Mouse (Mus musculus): ENCODE measurements around the gene Tubd1. TPM values are rescaled to one million over a fixed set of nuclear protein-coding genes. Genes with fewer than 3 reads are reported as not detected.

The Tubd1 gene
- polyA plus RNA-seq, 1 experiment from 2014 or later, result 11.1 TPM

DNA sequence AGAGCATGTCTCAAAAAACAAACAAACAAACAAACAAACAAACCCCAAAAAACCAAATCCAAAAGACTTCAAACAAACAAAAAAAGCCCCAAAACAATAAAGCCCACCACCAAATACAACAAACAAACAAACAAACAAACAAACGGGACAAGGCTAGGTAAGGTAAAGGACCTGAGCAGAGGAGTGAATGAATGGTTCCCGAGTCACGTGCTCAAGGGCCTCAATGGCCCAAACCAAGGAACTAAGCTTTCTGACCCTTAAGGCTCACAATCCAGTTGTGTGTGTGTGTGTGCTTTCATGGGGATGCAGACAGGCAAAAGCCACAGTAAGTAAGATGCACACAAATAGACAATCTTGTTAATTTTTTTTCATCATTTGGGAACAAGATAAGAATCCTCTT lies 59.5 kb downstream of the Tubd1 start:
- ATAC-seq (ENCODE audit: insufficient number of reproducible peaks, low FRiP score), result no peak
- WGBS, result 88% methylated on average over 3 of the region's 3 CpGs
- no peaks in the 10 kb centered on the region; the same call in 1 of the 2 replicates for H3K9me3 ChIP-seq (replicated peaks)
- no peaks in the 10 kb centered on the region for H3K27me3 ChIP-seq (replicated peaks)
- H3K4me3 ChIP-seq, result no peak overlapping the region
- no peaks in the 10 kb centered on the region for H3K4me1 ChIP-seq (replicated peaks)
- H3K4me2 ChIP-seq, result no peak overlapping the region
- no peak overlapping the region for H3K27ac ChIP-seq (ENCODE audit: poor library complexity, severe bottlenecking)
- H3K36me3 ChIP-seq, result peaks cover 13% of the 10 kb centered on the region
- no peak overlapping the region for H3K9ac ChIP-seq

- no peak for ATAC-seq (ENCODE audit: insufficient number of reproducible peaks, low FRiP score)
- Histone ChIP-seq H3K36me3 (peaks cover 14% of the 10 kb centered on the region), H3K9ac (no peak overlapping the region), H3K27me3 (replicated peaks) (no peaks in the 10 kb centered on the region), H3K9me3 (replicated peaks) (no peaks in the 10 kb centered on the region; the same call in 1 of the 2 replicates), H3K4me1 (replicated peaks) (no peaks in the 10 kb centered on the region), H3K27ac (ENCODE audit: poor library complexity, severe bottlenecking) (no peak overlapping the region), H3K4me3 (no peak overlapping the region), H3K4me2 (no peak overlapping the region)
- 85% methylated on average over 5 of the region's 5 CpGs for WGBS
These were observed 60.1 kb downstream of the Tubd1 start for GRCm38 (mm10) chr11:86604732-86605520.

DNA sequence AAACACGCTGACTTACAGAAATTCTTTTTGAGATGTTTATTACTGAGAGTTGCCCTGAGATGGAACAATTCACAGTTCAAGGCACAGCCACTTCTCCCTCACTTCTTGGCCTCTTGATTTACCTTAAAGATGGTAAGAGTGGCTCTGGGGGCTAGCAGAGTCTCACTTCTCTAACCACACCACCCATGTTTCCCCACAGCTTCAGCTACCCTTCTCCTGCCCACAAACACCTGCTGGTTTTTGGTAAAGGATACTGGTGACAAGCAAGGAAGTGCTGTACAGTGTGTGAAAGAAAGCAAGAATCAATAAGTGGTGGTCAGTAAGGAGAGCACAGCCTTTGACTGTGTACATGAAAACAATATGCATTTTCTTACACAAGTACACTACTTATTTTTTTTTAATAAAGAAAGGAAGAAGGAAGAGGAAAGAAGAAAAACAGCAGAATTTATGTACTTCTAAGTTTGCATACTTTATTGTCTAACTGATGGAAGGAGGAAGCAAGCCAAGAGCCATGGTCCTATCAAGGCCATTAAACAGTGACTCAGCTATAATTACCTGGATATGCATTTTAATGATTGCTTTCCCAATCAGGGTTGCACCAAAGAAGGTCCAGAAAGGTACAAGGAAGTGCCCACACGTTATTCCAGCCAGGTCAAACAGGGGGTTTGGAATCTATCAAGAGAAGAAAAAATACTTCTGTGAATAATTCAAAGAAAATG lies 62.0 kb downstream of the Tubd1 start:
- Histone ChIP-seq H3K36me3 (peaks cover 20% of the 10 kb centered on the region), H3K9ac (no peak overlapping the region), H3K4me1 (replicated peaks) (no peaks in the 10 kb centered on the region), H3K4me2 (no peak overlapping the region), H3K9me3 (replicated peaks) (no peaks in the 10 kb centered on the region; the same call in 1 of the 2 replicates), H3K27ac (ENCODE audit: poor library complexity, severe bottlenecking) (no peak overlapping the region), H3K27me3 (replicated peaks) (no peaks in the 10 kb centered on the region), H3K4me3 (no peak overlapping the region)
- WGBS, result 88% methylated on average over 2 of the region's 2 CpGs
- no peak for ATAC-seq (ENCODE audit: insufficient number of reproducible peaks, low FRiP score)

- Histone ChIP-seq H3K4me2 (no peak overlapping the region), H3K27ac (ENCODE audit: poor library complexity, severe bottlenecking) (no peak overlapping the region), H3K27me3 (replicated peaks) (no peaks in the 10 kb centered on the region), H3K9me3 (replicated peaks) (no peaks in the 10 kb centered on the region; the same call in 1 of the 2 replicates), H3K36me3 (peaks cover 20% of the 10 kb centered on the region), H3K4me3 (no peak overlapping the region), H3K9ac (no peak overlapping the region), H3K4me1 (replicated peaks) (no peaks in the 10 kb centered on the region)
- WGBS, result 86% methylated on average over 2 of the region's 2 CpGs
- ATAC-seq (ENCODE audit: insufficient number of reproducible peaks, low FRiP score), result no peak
These were observed 63.1 kb downstream of the Tubd1 start for GRCm38 (mm10) chr11:86607808-86608350.

DNA sequence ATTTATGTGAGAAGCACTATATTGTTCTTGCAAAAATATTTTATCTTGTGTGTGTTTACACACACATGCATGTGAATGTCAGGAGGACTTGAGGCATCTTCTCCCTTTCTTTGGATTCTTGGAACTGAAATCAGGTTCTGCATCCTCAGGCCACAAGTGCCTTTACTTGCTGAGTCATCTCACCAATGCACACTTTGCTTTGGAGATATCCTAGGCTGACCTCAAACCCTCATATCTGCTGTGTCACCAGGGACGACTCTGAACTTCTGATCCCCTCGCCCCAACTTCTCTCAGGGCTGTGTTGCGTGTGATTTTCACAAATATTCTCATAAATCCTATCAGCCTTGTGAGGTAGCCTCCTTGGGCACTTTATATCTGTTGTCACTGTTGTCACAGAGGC lies 65.4 kb downstream of the Tubd1 start:
- Histone ChIP-seq H3K4me1 (replicated peaks) (no peaks in the 10 kb centered on the region), H3K9me3 (replicated peaks) (no peaks in the 10 kb centered on the region; the same call in 1 of the 2 replicates), H3K36me3 (peaks cover 20% of the 10 kb centered on the region), H3K27ac (ENCODE audit: poor library complexity, severe bottlenecking) (no peak overlapping the region), H3K27me3 (replicated peaks) (no peaks in the 10 kb centered on the region), H3K4me2 (no peak overlapping the region), H3K9ac (no peak overlapping the region), H3K4me3 (no peak overlapping the region)
- WGBS, result 68% methylated on average over 3 of the region's 3 CpGs
- peak; percentile 83; the same call in 1 of the 2 replicates for ATAC-seq (ENCODE audit: insufficient number of reproducible peaks, low FRiP score)

- no peak overlapping the region for H3K9ac ChIP-seq
- peaks cover 9% of the 10 kb centered on the region; the same call in 1 of the 2 replicates for H3K36me3 ChIP-seq
- no peak overlapping the region for H3K4me2 ChIP-seq
- H3K27me3 ChIP-seq (replicated peaks), result no peaks in the 10 kb centered on the region
- ATAC-seq (ENCODE audit: insufficient number of reproducible peaks, low FRiP score), result no peak
- no peak overlapping the region for H3K27ac ChIP-seq (ENCODE audit: poor library complexity, severe bottlenecking)
- WGBS, result 91% methylated on average over 1 of the region's 1 CpGs
- H3K4me1 ChIP-seq (replicated peaks), result no peaks in the 10 kb centered on the region
- H3K4me3 ChIP-seq, result no peak overlapping the region
- H3K9me3 ChIP-seq (replicated peaks), result no peaks in the 10 kb centered on the region
These were observed 67.2 kb downstream of the Tubd1 start for GRCm38 (mm10) chr11:86611991-86612390.

DNA sequence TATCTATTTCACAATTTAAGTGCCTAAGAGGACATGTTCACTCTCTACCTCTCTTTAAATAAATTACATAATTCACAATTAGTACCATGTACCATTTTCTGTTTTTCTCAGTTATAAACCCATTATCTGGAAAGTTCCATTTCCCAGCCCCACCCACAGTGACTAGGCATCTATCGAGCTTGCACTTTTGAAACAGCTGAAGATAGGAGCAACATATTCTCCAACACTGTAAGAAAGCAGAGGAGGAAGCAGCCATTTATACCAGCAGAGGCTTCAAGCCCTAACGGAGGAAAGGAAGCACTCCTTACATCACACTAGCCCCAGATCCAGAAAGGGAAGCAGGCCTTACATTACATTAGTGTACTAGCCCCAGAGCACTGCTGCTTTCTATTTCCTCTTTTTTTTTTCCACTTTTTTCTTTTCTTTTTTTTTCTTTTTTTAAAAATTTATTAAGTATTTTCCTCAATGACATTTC lies 69.3 kb downstream of the Tubd1 start:
- H3K4me3 ChIP-seq, result no peak overlapping the region
- ATAC-seq (ENCODE audit: insufficient number of reproducible peaks, low FRiP score), result peak; percentile 84
- no peaks in the 10 kb centered on the region for H3K4me1 ChIP-seq (replicated peaks)
- H3K9ac ChIP-seq, result no peak overlapping the region
- no peaks in the 10 kb centered on the region for H3K27me3 ChIP-seq (replicated peaks)
- H3K4me2 ChIP-seq, result no peak overlapping the region
- H3K9me3 ChIP-seq (replicated peaks), result no peaks in the 10 kb centered on the region
- WGBS, result 39% methylated on average over 2 of the region's 2 CpGs
- 0 out of 2 replicates have a peak overlapping the region, but pooled peaks have one; percentile 64 for H3K27ac ChIP-seq (ENCODE audit: poor library complexity, severe bottlenecking)
- H3K36me3 ChIP-seq, result peaks cover 6% of the 10 kb centered on the region; the same call in 1 of the 2 replicates

DNA sequence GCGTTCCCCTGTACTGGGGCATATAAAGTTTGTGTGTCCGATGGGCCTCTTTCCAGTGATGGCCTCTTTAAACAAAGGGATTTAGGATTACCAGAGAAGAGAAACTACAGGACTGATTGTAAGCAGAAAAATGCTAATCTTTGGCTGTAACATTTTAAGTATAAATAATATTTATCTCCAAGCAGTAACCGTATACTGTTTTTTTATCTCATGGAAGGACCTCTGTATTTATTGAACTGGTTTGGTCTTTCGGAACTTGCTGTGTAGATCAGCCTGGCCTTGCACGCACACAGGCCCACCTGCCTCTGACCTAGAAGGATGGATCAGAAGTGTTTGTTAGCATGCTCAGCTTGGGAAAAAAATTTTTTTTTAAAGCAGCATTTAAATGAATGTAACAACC lies 69.8 kb downstream of the Tubd1 start:
- peaks cover 6% of the 10 kb centered on the region; the same call in 1 of the 2 replicates for H3K36me3 ChIP-seq
- H3K4me1 ChIP-seq (replicated peaks), result no peaks in the 10 kb centered on the region
- WGBS, result 86% methylated on average over 5 of the region's 5 CpGs
- no peak for ATAC-seq (ENCODE audit: insufficient number of reproducible peaks, low FRiP score)
- H3K9ac ChIP-seq, result no peak overlapping the region
- H3K4me3 ChIP-seq, result no peak overlapping the region
- H3K27me3 ChIP-seq (replicated peaks), result no peaks in the 10 kb centered on the region
- 0 out of 2 replicates have a peak overlapping the region, but pooled peaks have one; percentile 64 for H3K27ac ChIP-seq (ENCODE audit: poor library complexity, severe bottlenecking)
- H3K4me2 ChIP-seq, result no peak overlapping the region
- H3K9me3 ChIP-seq (replicated peaks), result no peaks in the 10 kb centered on the region

MicroRNA genes within 50 kb of the gene (microRNA counts, 519-probe panel; counts per million panel counts)
- microRNA mmu-miR-21, result 6,586 counts per million, percentile 83 among the panel's probes with 10 or more counts

Small RNA genes within 50 kb of the gene (microRNA-seq; reads per million reads assigned to microRNA genes)
- 34,928 reads per million, percentile 98 among the genes with 10 or more reads in this experiment for gene Mir21a

Other genes starting within 250 kb of the Tubd1 start
- 6.5 and 7.6 TPM in 2 replicates for gene Med13, start 187.4 kb upstream of the Tubd1 start, polyA plus RNA-seq (2016; fragmentation: Nextera tagmentation; extraction: Ambion mirVana)
- 45.3 and 46.8 TPM in 2 replicates for gene Rnft1, start 60.3 kb upstream of the Tubd1 start, polyA plus RNA-seq (2016; fragmentation: Nextera tagmentation; extraction: Ambion mirVana)
- gene Rps6kb1, start 186 bp upstream of the Tubd1 start, polyA plus RNA-seq (2016; fragmentation: Nextera tagmentation; extraction: Ambion mirVana), result 56.8 and 57.1 TPM in 2 replicates
- gene Vmp1, start 138.8 kb downstream of the Tubd1 start, polyA plus RNA-seq (2016; fragmentation: Nextera tagmentation; extraction: Ambion mirVana), result 104 and 109 TPM in 2 replicates
- 21.5 TPM in 2 replicates for gene Ptrh2, start 139.0 kb downstream of the Tubd1 start, polyA plus RNA-seq (2016; fragmentation: Nextera tagmentation; extraction: Ambion mirVana)
- 194 and 206 TPM in 2 replicates for gene Cltc, start 212.6 kb downstream of the Tubd1 start, polyA plus RNA-seq (2016; fragmentation: Nextera tagmentation; extraction: Ambion mirVana)

Data from heart, embryonic 12.5 days (tissue).